Mouse (Mus musculus) embryo, embryonic 9.5 days (tissue): Measurements from ENCODE around the gene Atp6v0a4.

Experiments used
- DNase-seq: peaks from one replicate; pipeline ENCODE4 v3.0.0-alpha.2; 2017; ENCODE audit errors: extremely low spot score

The Atp6v0a4 gene

GRCm38 (mm10) chr6:38007459-38007858 lies 116.9 kb downstream of the Atp6v0a4 start:
- DNase-seq: peak; percentile 60
